Mouse (Mus musculus) hindbrain, postnatal 0 days (tissue): ENCODE measurements at regions not wholly inside any gene's neighbourhood (a gene's known extent, or its start where the extent isn't known, plus 50 kb on each side); places are given as distances from the start of the nearest gene placed in this dataset.

Source experiments
- ATAC-seq: fragments of 200-750 bp; cut with Nextera tagmentation; 2 replicates; pipeline ENCODE4 v1.8.0; 2017; ENCODE audit warnings: mild to moderate bottlenecking, moderate TSS enrichment, moderate library complexity
- DNase-seq: peaks from one replicate; pipeline ENCODE4 v3.0.0-alpha.2; 2015; ENCODE audit warnings: low spot score
- H3K27ac ChIP-seq: fragments of 300-500 bp; sonication (generic); 2 replicates; pipeline ENCODE4 v1.5.1; 2014; ENCODE audit warnings: mild to moderate bottlenecking
- H3K27me3 ChIP-seq: fragments of 300-500 bp; sonication (generic); 2 replicates; pipeline ENCODE4 v1.6.1; 2014; ENCODE audit warnings: low read length, mixed read lengths; ENCODE audit not compliant: insufficient read depth
- H3K36me3 ChIP-seq: fragments of 300-500 bp; sonication (generic); 2 replicates; pipeline ENCODE4 v1.6.1; 2014; ENCODE audit warnings: low read length, mixed read lengths; ENCODE audit not compliant: insufficient read depth
- H3K4me1 ChIP-seq: fragments of 300-500 bp; sonication (generic); 2 replicates; pipeline ENCODE4 v1.6.1; 2014; ENCODE audit warnings: antibody characterized with exemption, low read length, mixed read lengths; ENCODE audit not compliant: insufficient read depth
- H3K4me2 ChIP-seq: fragments of 300-500 bp; sonication (generic); 2 replicates; pipeline ENCODE4 v1.6.1; 2014; ENCODE audit warnings: low read depth, mild to moderate bottlenecking, low read length, moderate library complexity, mixed read lengths
- H3K4me3 ChIP-seq: fragments of 300-500 bp; sonication (generic); 2 replicates; pipeline ENCODE4 v1.5.1; 2014; ENCODE audit warnings: low read length
- H3K9ac ChIP-seq: fragments of 300-500 bp; sonication (generic); replicated peaks from 2 replicates; pipeline ENCODE4 v1.6.1; 2014; ENCODE audit warnings: mild to moderate bottlenecking, low read length, moderate library complexity, mixed read lengths
- H3K9me3 ChIP-seq: fragments of 300-500 bp; sonication (generic); 2 replicates; pipeline ENCODE4 v1.6.1; 2016; ENCODE audit warnings: low read length, mixed read lengths
- CTCF ChIP-seq: IDR thresholded peaks from 2 replicates; pipeline ENCODE4 v1.5.1; 2016; ENCODE audit warnings: antibody characterized with exemption, control low read depth, low read depth
- WGBS: fragments of 180-500 bp; shearing (Covaris S2); extraction: QIAGEN DNeasy Blood & Tissue Kit; methylation state at CpG from one replicate; pipeline ENCODE4 v1.1.7; 2014; 5-methylcytosine and 5-hydroxymethylcytosine counted together

- 71% methylated on average over 11 of the region's 11 CpGs for WGBS
- no peak for ATAC-seq
- Histone ChIP-seq H3K36me3 (no peaks in the 10 kb centered on the region), H3K9me3 (no peaks in the 10 kb centered on the region), H3K9ac (no peak overlapping the region), H3K4me3 (no peak overlapping the region), H3K27me3 (no peaks in the 10 kb centered on the region), H3K4me1 (0 out of 2 replicates have a peak, but pooled peaks cover 9% of the 10 kb centered on the region), H3K27ac (no peak overlapping the region), H3K4me2 (no peak overlapping the region)
- no peak for TF ChIP-seq CTCF
- DNase-seq: no peak
These were observed 114.7 kb upstream of the Gdf10 start for GRCm38 (mm10) chr14:33808593-33809265.

DNA sequence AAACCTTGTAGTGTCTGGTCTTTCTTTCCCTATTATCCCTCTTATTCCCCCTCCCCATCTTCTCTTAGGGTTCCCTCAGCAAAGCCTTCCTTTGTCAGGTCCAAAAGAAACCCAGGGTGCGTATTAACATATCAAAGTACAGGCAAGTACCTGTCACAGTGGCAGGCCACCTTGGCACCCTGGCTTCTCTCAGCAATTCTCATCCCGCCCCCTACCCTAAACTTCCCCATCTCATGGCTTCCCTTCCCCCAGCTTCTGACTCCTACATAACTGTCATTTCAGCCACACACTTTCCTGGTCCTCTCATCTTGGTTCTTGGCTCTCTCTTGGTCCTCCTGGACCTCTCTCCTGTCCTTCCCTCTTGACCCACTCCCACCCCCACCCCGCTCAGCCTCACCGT lies 112.8 kb upstream of the Gdf10 start:
- Histone ChIP-seq H3K36me3 (no peaks in the 10 kb centered on the region), H3K9ac (no peak overlapping the region), H3K4me3 (no peak overlapping the region), H3K27ac (no peak overlapping the region), H3K27me3 (no peaks in the 10 kb centered on the region), H3K4me1 (0 out of 2 replicates have a peak, but pooled peaks cover 9% of the 10 kb centered on the region), H3K9me3 (no peaks in the 10 kb centered on the region), H3K4me2 (no peak overlapping the region)
- WGBS: 76% methylated on average over 4 of the region's 4 CpGs
- TF ChIP-seq CTCF: no peak
- DNase-seq (no peak), ATAC-seq (no peak)

- no peak for TF ChIP-seq CTCF
- no peaks in the 10 kb centered on the region for H3K9me3 ChIP-seq
- H3K27me3 ChIP-seq: no peaks in the 10 kb centered on the region
- H3K9ac ChIP-seq: no peak overlapping the region
- no peak overlapping the region for H3K27ac ChIP-seq
- no peak; the same call in 1 of the 2 replicates for ATAC-seq
- H3K4me1 ChIP-seq: 0 out of 2 replicates have a peak, but pooled peaks cover 9% of the 10 kb centered on the region
- 55% methylated on average over 3 of the region's 3 CpGs for WGBS
- no peak overlapping the region for H3K4me2 ChIP-seq
- no peaks in the 10 kb centered on the region for H3K36me3 ChIP-seq
- no peak for DNase-seq
- no peak overlapping the region for H3K4me3 ChIP-seq
These were observed 112.1 kb upstream of the Gdf10 start for GRCm38 (mm10) chr14:33811241-33811640.

- DNase-seq (peak; percentile 23), ATAC-seq (no peak)
- Histone ChIP-seq H3K4me3 (no peak overlapping the region), H3K4me1 (0 out of 2 replicates have a peak, but pooled peaks cover 7% of the 10 kb centered on the region), H3K27me3 (no peaks in the 10 kb centered on the region), H3K4me2 (no peak overlapping the region), H3K27ac (no peak overlapping the region), H3K9me3 (no peaks in the 10 kb centered on the region), H3K36me3 (no peaks in the 10 kb centered on the region), H3K9ac (no peak overlapping the region)
- 71% methylated on average over 8 of the region's 8 CpGs for WGBS
- no peak for TF ChIP-seq CTCF
These were observed 111.1 kb upstream of the Gdf10 start for GRCm38 (mm10) chr14:33812266-33812665.

GRCm38 (mm10) chr14:33812772-33813171 lies 110.6 kb upstream of the Gdf10 start:
- Histone ChIP-seq H3K4me2 (no peak overlapping the region), H3K4me3 (no peak overlapping the region), H3K36me3 (no peaks in the 10 kb centered on the region), H3K27me3 (no peaks in the 10 kb centered on the region), H3K9ac (no peak overlapping the region), H3K27ac (no peak overlapping the region), H3K9me3 (no peaks in the 10 kb centered on the region), H3K4me1 (0 out of 2 replicates have a peak, but pooled peaks cover 2% of the 10 kb centered on the region)
- DNase-seq (no peak), ATAC-seq (no peak)
- no peak for TF ChIP-seq CTCF
- WGBS: 73% methylated on average over 4 of the region's 4 CpGs

DNA sequence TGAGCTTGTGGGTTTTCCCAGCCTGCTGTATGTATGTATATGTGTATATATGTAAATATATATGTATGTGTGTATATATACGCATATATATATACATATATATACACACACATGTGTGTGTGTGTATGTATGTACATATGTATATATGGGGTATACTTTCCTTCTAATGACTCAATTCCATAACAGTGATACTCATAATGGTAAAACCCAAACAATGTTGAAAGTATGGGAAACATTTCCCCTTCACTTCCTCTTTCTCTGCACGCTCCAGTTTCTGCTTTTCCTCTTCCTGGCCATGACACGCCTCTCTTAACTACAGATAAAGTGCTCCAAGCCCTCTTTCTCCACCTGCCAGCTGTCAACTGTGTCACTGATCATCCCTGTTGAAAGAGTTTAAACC lies 110.1 kb upstream of the Gdf10 start:
- H3K27me3 ChIP-seq: no peaks in the 10 kb centered on the region
- no peak overlapping the region for H3K9ac ChIP-seq
- no peak overlapping the region for H3K4me3 ChIP-seq
- no peak for ATAC-seq
- 92% methylated on average over 3 of the region's 3 CpGs for WGBS
- H3K36me3 ChIP-seq: no peaks in the 10 kb centered on the region
- H3K4me2 ChIP-seq: no peak overlapping the region
- no peak for DNase-seq
- no peak overlapping the region for H3K27ac ChIP-seq
- TF ChIP-seq CTCF: no peak
- no peaks in the 10 kb centered on the region for H3K9me3 ChIP-seq
- H3K4me1 ChIP-seq: no peaks in the 10 kb centered on the region

DNA sequence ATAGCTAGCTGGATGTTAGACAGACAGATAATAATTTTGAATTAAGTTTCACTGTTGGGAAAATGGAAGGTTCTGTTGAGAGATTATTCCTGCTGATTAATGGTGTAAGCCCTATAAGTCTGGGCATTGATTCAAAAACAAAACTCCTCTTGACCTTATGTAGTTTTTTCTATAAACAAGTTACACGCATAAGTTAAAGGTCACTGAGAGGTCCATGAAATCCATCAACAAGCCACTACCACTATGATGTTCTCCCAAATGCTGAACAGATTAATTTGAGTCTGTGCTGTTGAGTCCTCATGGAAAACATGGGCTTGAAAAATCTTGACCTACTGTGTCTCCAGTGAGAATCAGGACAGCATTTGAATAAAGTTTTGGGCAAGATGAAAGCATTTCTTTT lies 109.3 kb upstream of the Gdf10 start:
- Histone ChIP-seq H3K9me3 (no peaks in the 10 kb centered on the region), H3K4me3 (no peak overlapping the region), H3K4me2 (no peak overlapping the region), H3K36me3 (no peaks in the 10 kb centered on the region), H3K27me3 (no peaks in the 10 kb centered on the region), H3K4me1 (no peaks in the 10 kb centered on the region), H3K27ac (no peak overlapping the region), H3K9ac (no peak overlapping the region)
- no peak for TF ChIP-seq CTCF
- DNase-seq: no peak
- ATAC-seq: no peak
- WGBS: 84% methylated on average over 1 of the region's 1 CpGs
